Mouse (Mus musculus): ENCODE measurements around the gene Icam4.

DNA sequence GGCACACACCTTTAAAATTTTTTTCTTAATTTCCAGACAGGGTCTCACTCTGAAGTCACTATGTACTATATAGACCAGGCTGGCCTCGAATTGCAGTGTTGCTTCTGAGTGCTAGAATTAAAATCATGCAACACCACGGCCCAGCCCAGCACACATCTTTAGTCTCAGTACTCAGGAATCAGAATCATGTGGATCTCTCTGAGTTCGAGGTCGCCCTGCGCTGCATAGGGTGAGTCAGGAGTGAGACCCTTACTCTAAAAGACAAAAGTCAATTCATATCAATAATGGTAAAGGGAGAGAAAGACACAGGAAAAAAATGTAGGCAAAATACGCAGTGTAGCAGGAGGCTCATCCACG lies 26.9 kb upstream of the Icam4 start:
- TF ChIP-seq CTCF (conservative IDR thresholded peaks at IDR 0.05; ENCODE audit: low read length): no peak
- no peak for TF ChIP-seq POU5F1 (IDR thresholded peaks at IDR 0.05; ENCODE audit: borderline replicate concordance, low read length)

Measured in E14TG2a.4 (cell line).